Mouse (Mus musculus): ENCODE measurements around the gene D230025D16Rik.

GRCm38 (mm10) chr8:105278911-105279334 is 54.0 kb downstream of the D230025D16Rik start:
- no peak for TF ChIP-seq TAL1 (IDR thresholded peaks at IDR 0.05; ENCODE audit: low read length)
- no peak for TF ChIP-seq GATA1 (IDR thresholded peaks at IDR 0.05; ENCODE audit: low read length)

Data from erythroblast, embryonic 14.5 days (primary cell).